Comparison of ENCODE assay signal across 8 mouse cellular contexts in the genomic region with DNA sequence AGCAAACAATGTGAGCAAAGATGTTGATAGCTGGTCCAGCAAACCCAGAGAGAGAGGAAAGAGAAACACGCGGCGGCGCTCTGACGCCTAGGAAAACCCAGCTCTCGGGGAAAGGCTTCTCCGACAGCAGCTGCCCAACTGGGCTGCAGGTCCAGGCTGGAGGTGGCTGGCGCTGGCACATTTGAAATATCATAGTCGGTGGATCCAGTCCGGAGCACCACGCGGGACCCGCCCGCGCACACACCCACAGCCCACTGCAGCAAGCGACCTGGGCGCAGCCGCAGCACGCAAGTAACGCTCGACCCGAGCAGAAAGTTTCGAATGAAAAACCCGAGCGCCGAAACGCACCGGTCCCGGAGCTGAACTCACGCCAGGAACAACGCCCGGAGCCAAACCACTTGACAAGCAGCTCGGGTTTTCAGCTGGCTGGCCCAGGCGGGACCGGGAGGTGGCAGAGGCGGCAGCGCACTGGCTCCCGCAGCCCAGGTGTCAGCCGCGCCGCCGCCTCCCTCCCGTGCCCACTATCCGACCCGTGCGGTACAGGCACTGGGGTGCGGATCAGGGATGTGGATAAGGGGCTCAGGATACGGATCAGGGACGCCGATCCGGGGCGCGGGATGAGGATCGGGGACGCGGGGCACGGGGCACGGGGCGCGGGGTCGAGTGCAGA. TPM values are rescaled to one million over a fixed set of nuclear protein-coding genes. Genes with fewer than 3 reads are reported as not detected.
DNase-seq lines count a peak whose midpoint lies in the region; ATAC-seq lines count a peak whose summit lies in the region.

No protein-coding gene starts in this region.

- H3K27me3 ChIP-seq in embryonic facial prominence, embryonic 14.5 days (replicated peaks; ENCODE audit: control insufficient read depth, insufficient read depth, low read length) = no peaks in the 10 kb centered on the region
- H3K27me3 ChIP-seq in heart, embryonic 10.5 days (ENCODE audit: insufficient read depth, poor library complexity, severe bottlenecking) = no peaks in the 10 kb centered on the region
- H3K27me3 ChIP-seq in kidney, embryonic 15.5 days = no peaks in the 10 kb centered on the region
- peaks cover 24% of the 10 kb centered on the region for H3K27me3 ChIP-seq in liver, embryonic 12.5 days (replicated peaks)
- H3K27me3 ChIP-seq in stomach, embryonic 15.5 days (replicated peaks) = no peaks in the 10 kb centered on the region

- H3K27ac ChIP-seq in embryonic facial prominence, embryonic 14.5 days (replicated peaks; ENCODE audit: low read depth, low read length) = peak overlapping the region; percentile 75
- H3K27ac ChIP-seq in heart, embryonic 10.5 days = peak overlapping the region; percentile 92
- H3K27ac ChIP-seq in kidney, embryonic 15.5 days = peak overlapping the region; percentile 81
- no peak overlapping the region for H3K27ac ChIP-seq in liver, embryonic 12.5 days
- H3K27ac ChIP-seq in stomach, embryonic 15.5 days = 0 out of 2 replicates have a peak overlapping the region, but pooled peaks have one; percentile 3

- H3K36me3 ChIP-seq in embryonic facial prominence, embryonic 14.5 days (ENCODE audit: control insufficient read depth, insufficient read depth, low read length) = no peaks in the 10 kb centered on the region
- H3K36me3 ChIP-seq in heart, embryonic 10.5 days = no peaks in the 10 kb centered on the region
- no peaks in the 10 kb centered on the region for H3K36me3 ChIP-seq in kidney, embryonic 15.5 days
- H3K36me3 ChIP-seq in liver, embryonic 12.5 days = no peaks in the 10 kb centered on the region
- H3K36me3 ChIP-seq in stomach, embryonic 15.5 days = no peaks in the 10 kb centered on the region

- DNase-seq in 416B (ENCODE audit: low read depth) = peak; percentile 77
- peak; percentile 73 to 79 for DNase-seq in adrenal gland, postnatal 36 days
- peak; percentile 80 for DNase-seq in embryonic facial prominence, embryonic 14.5 days (ENCODE audit: low spot score)
- DNase-seq in heart, embryonic 10.5 days (ENCODE audit: low spot score) = peak; percentile 90
- DNase-seq in natural killer cell, adult 2 months (ENCODE audit: low spot score in 2 of 2) = peak; percentile 12 to 34

- no peaks in the 10 kb centered on the region for H3K9me3 ChIP-seq in embryonic facial prominence, embryonic 14.5 days (ENCODE audit: control insufficient read depth, low read length)
- no peaks in the 10 kb centered on the region for H3K9me3 ChIP-seq in heart, embryonic 10.5 days
- no peaks in the 10 kb centered on the region for H3K9me3 ChIP-seq in kidney, embryonic 15.5 days (replicated peaks)
- H3K9me3 ChIP-seq in liver, embryonic 12.5 days (replicated peaks) = no peaks in the 10 kb centered on the region
- H3K9me3 ChIP-seq in stomach, embryonic 15.5 days = no peaks in the 10 kb centered on the region

- H3K4me2 ChIP-seq in embryonic facial prominence, embryonic 14.5 days (ENCODE audit: low read depth, low read length) = peak overlapping the region; percentile 92
- peak overlapping the region; percentile 95 for H3K4me2 ChIP-seq in kidney, embryonic 15.5 days
- H3K4me2 ChIP-seq in liver, embryonic 12.5 days = peak overlapping the region; percentile 98
- peak overlapping the region; percentile 97 for H3K4me2 ChIP-seq in stomach, embryonic 15.5 days

- H3K4me3 ChIP-seq in embryonic facial prominence, embryonic 14.5 days (ENCODE audit: low read depth, low read length) = peak overlapping the region; percentile 90
- peak overlapping the region; percentile 97 for H3K4me3 ChIP-seq in heart, embryonic 10.5 days
- H3K4me3 ChIP-seq in kidney, embryonic 15.5 days (replicated peaks) = peak overlapping the region; percentile 85
- peak overlapping the region; percentile 76 for H3K4me3 ChIP-seq in liver, embryonic 12.5 days
- H3K4me3 ChIP-seq in stomach, embryonic 15.5 days (replicated peaks) = peak overlapping the region; percentile 92

- peak overlapping the region; percentile 84 for H3K9ac ChIP-seq in embryonic facial prominence, embryonic 14.5 days (ENCODE audit: low read depth, low read length)
- H3K9ac ChIP-seq in kidney, embryonic 15.5 days = peak overlapping the region; percentile 79
- H3K9ac ChIP-seq in liver, embryonic 12.5 days = peak overlapping the region; percentile 69
- peak overlapping the region; percentile 37 for H3K9ac ChIP-seq in stomach, embryonic 15.5 days

- under 1% methylated on average over 29 of the region's 61 CpGs for WGBS in embryonic facial prominence, embryonic 14.5 days
- under 1% methylated on average over 61 of the region's 61 CpGs for WGBS in heart, embryonic 10.5 days
- whole genome bisulfite sequencing in kidney, embryonic 15.5 days = under 1% methylated on average over 52 of the region's 61 CpGs
- WGBS in liver, embryonic 12.5 days (ENCODE audit: insufficient replicate concordance) = 2% methylated on average over 61 of the region's 61 CpGs
- WGBS in stomach, embryonic 15.5 days = under 1% methylated on average over 60 of the region's 61 CpGs

- peak; percentile 63 for ATAC-seq in embryonic facial prominence, embryonic 14.5 days (ENCODE audit: low read depth)
- ATAC-seq in kidney, embryonic 15.5 days (replicated peaks; ENCODE audit: low FRiP score) = peak; percentile 62
- peak; percentile 62 for ATAC-seq in liver, embryonic 12.5 days
- peak; percentile 53; the same call in 1 of the 2 replicates for ATAC-seq in stomach, embryonic 15.5 days (ENCODE audit: insufficient read depth, low FRiP score, low read depth)

- H3K4me1 ChIP-seq in embryonic facial prominence, embryonic 14.5 days (ENCODE audit: control insufficient read depth, insufficient read depth, low read length) = no peaks in the 10 kb centered on the region
- H3K4me1 ChIP-seq in heart, embryonic 10.5 days = no peaks in the 10 kb centered on the region
- H3K4me1 ChIP-seq in kidney, embryonic 15.5 days = peaks cover 14% of the 10 kb centered on the region; the same call in 1 of the 2 replicates
- peaks cover 16% of the 10 kb centered on the region for H3K4me1 ChIP-seq in liver, embryonic 12.5 days
- 0 out of 2 replicates have a peak, but pooled peaks cover 3% of the 10 kb centered on the region for H3K4me1 ChIP-seq in stomach, embryonic 15.5 days

RNA-seq across cellular contexts. Expression of a gene that starts 9.5 kb away (rescaled TPM):
- total RNA-seq in adrenal gland, postnatal 36 days (2021) = 10 to 100 TPM; 46.6 to 47.2 TPM
- polyA plus RNA-seq in embryonic facial prominence, embryonic 14.5 days (2014; fragmentation: Nextera tagmentation; extraction: Ambion mirVana) = 51.2 and 57.3 TPM in 2 replicates
- polyA plus RNA-seq in heart, embryonic 10.5 days (2016; fragmentation: Nextera tagmentation; extraction: Ambion mirVana) = 42.8 and 44.9 TPM in 2 replicates
- 45.2 and 47.6 TPM in 2 replicates for polyA plus RNA-seq in kidney, embryonic 15.5 days (2015; fragmentation: Nextera tagmentation; extraction: Ambion mirVana)
- 9.2 and 9.4 TPM in 2 replicates for polyA plus RNA-seq in liver, embryonic 12.5 days (2016; fragmentation: Nextera tagmentation; extraction: Ambion mirVana)
- 40.3 and 41.1 TPM in 2 replicates for polyA plus RNA-seq in stomach, embryonic 15.5 days (2015; fragmentation: Nextera tagmentation; extraction: Ambion mirVana)

Comparison
In these comparisons a context has a peak if more than half of its experiments do, and no peak if none do; other contexts are left out.
1. DNase-seq: peak in every context shown above with its lines; median percentile 90 in heart, embryonic 10.5 days; 80 in embryonic facial prominence, embryonic 14.5 days; 77 in 416B; 76 in adrenal gland, postnatal 36 days; 23 in natural killer cell, adult 2 months.